Mouse (Mus musculus) erythroid progenitor cell, adult 5-6 weeks (primary cell): ENCODE results near the gene Rprd2. TPM values are rescaled to one million over a fixed set of nuclear protein-coding genes. Genes with fewer than 3 reads are reported as not detected.

Experiments used
- total RNA-seq, 2 experiments: library from RNA; stranded (forward) in 1 of 2; stranded (reverse) in 1 of 2; fragments of 150-400 nt in 1 of 2; fragments of 186-747, 209-891 nt in 1 of 2; gene quantifications; 2 replicates each; pipeline versions ENCODE4 v1.2.3 to v1.2.4; 2015 to 2017; ENCODE audit warnings: low replicate concordance in 2 of 2

Gene Rprd2
- total RNA-seq, 2 experiments from 2014 or later = 23.5 to 24.0 TPM

Other genes with a start within 250 kb of the Rprd2 start
- gene Golph3l, start 229.9 kb downstream of the Rprd2 start, total RNA-seq (2015; ENCODE audit: low replicate concordance) = 73.2 and 104 TPM in 2 replicates
- 66.4 and 93.1 TPM in 2 replicates for gene Golph3l, start 229.9 kb downstream of the Rprd2 start, total RNA-seq (2017; ENCODE audit: low replicate concordance)
- gene Ensa, start 193.9 kb downstream of the Rprd2 start, total RNA-seq (2015; ENCODE audit: low replicate concordance) = 65.4 and 75.3 TPM in 2 replicates
- gene Ensa, start 193.9 kb downstream of the Rprd2 start, total RNA-seq (2017; ENCODE audit: low replicate concordance) = 117 and 119 TPM in 2 replicates
- 161 and 212 TPM in 2 replicates for gene Mcl1, start 160.1 kb downstream of the Rprd2 start, total RNA-seq (2015; ENCODE audit: low replicate concordance)
- gene Mcl1, start 160.1 kb downstream of the Rprd2 start, total RNA-seq (2017; ENCODE audit: low replicate concordance) = 104 and 138 TPM in 2 replicates
- 0.84 TPM in 1 of 2 replicates, not detected in the other for gene Adamtsl4, start 130.9 kb downstream of the Rprd2 start, total RNA-seq (2015; ENCODE audit: low replicate concordance)
- 0.39 and 1.2 TPM in 2 replicates for gene Adamtsl4, start 130.9 kb downstream of the Rprd2 start, total RNA-seq (2017; ENCODE audit: low replicate concordance)
- gene Ecm1, start 79.3 kb downstream of the Rprd2 start, total RNA-seq (2015; ENCODE audit: low replicate concordance) = 6.5 TPM in 1 of 2 replicates, not detected in the other
- not detected in 2 replicates for gene Ecm1, start 79.3 kb downstream of the Rprd2 start, total RNA-seq (2017; ENCODE audit: low replicate concordance)
- 0.84 and 15.9 TPM in 2 replicates for gene Tars2, start 58.7 kb downstream of the Rprd2 start, total RNA-seq (2015; ENCODE audit: low replicate concordance)
- gene Tars2, start 58.7 kb downstream of the Rprd2 start, total RNA-seq (2017; ENCODE audit: low replicate concordance) = 8.0 and 20.9 TPM in 2 replicates
- gene Prpf3, start 37.0 kb upstream of the Rprd2 start, total RNA-seq (2015; ENCODE audit: low replicate concordance) = 56.2 and 83.6 TPM in 2 replicates
- gene Prpf3, start 37.0 kb upstream of the Rprd2 start, total RNA-seq (2017; ENCODE audit: low replicate concordance) = 37.7 and 84.2 TPM in 2 replicates
- gene Mrps21, start 52.7 kb upstream of the Rprd2 start, total RNA-seq (2015; ENCODE audit: low replicate concordance) = 43.2 and 59.5 TPM in 2 replicates
- gene Mrps21, start 52.7 kb upstream of the Rprd2 start, total RNA-seq (2017; ENCODE audit: low replicate concordance) = 102 and 123 TPM in 2 replicates
- not detected in 2 replicates for gene Ciart, start 63.4 kb upstream of the Rprd2 start, total RNA-seq (2015; ENCODE audit: low replicate concordance)
- gene Ciart, start 63.4 kb upstream of the Rprd2 start, total RNA-seq (2017; ENCODE audit: low replicate concordance) = 1.8 TPM in 1 of 2 replicates, not detected in the other
- 8.8 and 10.1 TPM in 2 replicates for gene BC028528, start 73.1 kb upstream of the Rprd2 start, total RNA-seq (2015; ENCODE audit: low replicate concordance)
- 5.8 and 26.0 TPM in 2 replicates for gene BC028528, start 73.1 kb upstream of the Rprd2 start, total RNA-seq (2017; ENCODE audit: low replicate concordance)
- gene Aph1a, start 75.1 kb upstream of the Rprd2 start, total RNA-seq (2015; ENCODE audit: low replicate concordance) = 7.6 and 8.0 TPM in 2 replicates
- gene Aph1a, start 75.1 kb upstream of the Rprd2 start, total RNA-seq (2017; ENCODE audit: low replicate concordance) = 9.6 and 14.6 TPM in 2 replicates
- not detected in 2 replicates for gene Car14, start 85.8 kb upstream of the Rprd2 start, total RNA-seq (2015; ENCODE audit: low replicate concordance)
- gene Car14, start 85.8 kb upstream of the Rprd2 start, total RNA-seq (2017; ENCODE audit: low replicate concordance) = not detected in 2 replicates
- 153 and 197 TPM in 2 replicates for gene Anp32e, start 110.4 kb upstream of the Rprd2 start, total RNA-seq (2015; ENCODE audit: low replicate concordance)
- gene Anp32e, start 110.4 kb upstream of the Rprd2 start, total RNA-seq (2017; ENCODE audit: low replicate concordance) = 541 and 717 TPM in 2 replicates
- 12.6 and 13.4 TPM in 2 replicates for gene Plekho1, start 177.1 kb upstream of the Rprd2 start, total RNA-seq (2015; ENCODE audit: low replicate concordance)
- gene Plekho1, start 177.1 kb upstream of the Rprd2 start, total RNA-seq (2017; ENCODE audit: low replicate concordance) = 8.6 and 18.6 TPM in 2 replicates
- gene Vps45, start 239.6 kb upstream of the Rprd2 start, total RNA-seq (2015; ENCODE audit: low replicate concordance) = 9.0 and 32.3 TPM in 2 replicates
- gene Vps45, start 239.6 kb upstream of the Rprd2 start, total RNA-seq (2017; ENCODE audit: low replicate concordance) = 8.2 and 34.4 TPM in 2 replicates